Mouse (Mus musculus) intestine, embryonic 15.5 days (tissue): ENCODE measurements around the gene Fitm2. TPM values are rescaled to one million over a fixed set of nuclear protein-coding genes. Genes with fewer than 3 reads are reported as not detected.

Experiments used
- ATAC-seq: fragments of 200-750 bp; cut with Nextera tagmentation; 2 replicates; pipeline ENCODE4 v1.8.0; 2017; ENCODE audit warnings: moderate TSS enrichment, moderate library complexity
- H3K27ac ChIP-seq: fragments of 300-500 bp; sonication (generic); 2 replicates; pipeline ENCODE4 v1.5.1; 2015; ENCODE audit warnings: mild to moderate bottlenecking, inconsistent platforms
- H3K27me3 ChIP-seq: fragments of 300-500 bp; sonication (generic); replicated peaks from 2 replicates; pipeline ENCODE4 v1.6.1; 2015; ENCODE audit warnings: inconsistent platforms
- H3K36me3 ChIP-seq: fragments of 300-500 bp; sonication (generic); 2 replicates; pipeline ENCODE4 v1.6.1; 2015; ENCODE audit warnings: inconsistent platforms
- H3K4me1 ChIP-seq: fragments of 300-500 bp; sonication (generic); replicated peaks from 2 replicates; pipeline ENCODE4 v1.6.1; 2015; ENCODE audit warnings: inconsistent platforms
- H3K4me2 ChIP-seq: fragments of 300-500 bp; sonication (generic); replicated peaks from 2 replicates; pipeline ENCODE4 v1.6.1; 2015; ENCODE audit warnings: mild to moderate bottlenecking, inconsistent platforms
- H3K4me3 ChIP-seq: fragments of 300-500 bp; sonication (generic); replicated peaks from 2 replicates; pipeline ENCODE4 v1.5.1; 2015; ENCODE audit warnings: inconsistent platforms
- H3K9ac ChIP-seq: fragments of 300-500 bp; sonication (generic); 2 replicates; pipeline ENCODE4 v1.6.1; 2015; ENCODE audit warnings: inconsistent platforms
- H3K9me3 ChIP-seq: fragments of 300-500 bp; sonication (generic); 2 replicates; pipeline ENCODE4 v1.6.1; 2016; ENCODE audit warnings: inconsistent platforms
- WGBS: fragments of 180-500 bp; shearing (Covaris S2); methylation state at CpG from one replicate; pipeline ENCODE4 v1.1.7; 2015; 5-methylcytosine and 5-hydroxymethylcytosine counted together
- polyA plus RNA-seq: library from polyadenylated mRNA; unstranded; fragments of >200 nt; fragmentation: Nextera tagmentation; extraction: Ambion mirVana; gene quantifications from 2 replicates; pipeline ENCODE4 v1.2.1, GENCODE M21; 2015

The Fitm2 gene
- polyA plus RNA-seq, 1 experiment from 2014 or later = 10.4 TPM

DNA sequence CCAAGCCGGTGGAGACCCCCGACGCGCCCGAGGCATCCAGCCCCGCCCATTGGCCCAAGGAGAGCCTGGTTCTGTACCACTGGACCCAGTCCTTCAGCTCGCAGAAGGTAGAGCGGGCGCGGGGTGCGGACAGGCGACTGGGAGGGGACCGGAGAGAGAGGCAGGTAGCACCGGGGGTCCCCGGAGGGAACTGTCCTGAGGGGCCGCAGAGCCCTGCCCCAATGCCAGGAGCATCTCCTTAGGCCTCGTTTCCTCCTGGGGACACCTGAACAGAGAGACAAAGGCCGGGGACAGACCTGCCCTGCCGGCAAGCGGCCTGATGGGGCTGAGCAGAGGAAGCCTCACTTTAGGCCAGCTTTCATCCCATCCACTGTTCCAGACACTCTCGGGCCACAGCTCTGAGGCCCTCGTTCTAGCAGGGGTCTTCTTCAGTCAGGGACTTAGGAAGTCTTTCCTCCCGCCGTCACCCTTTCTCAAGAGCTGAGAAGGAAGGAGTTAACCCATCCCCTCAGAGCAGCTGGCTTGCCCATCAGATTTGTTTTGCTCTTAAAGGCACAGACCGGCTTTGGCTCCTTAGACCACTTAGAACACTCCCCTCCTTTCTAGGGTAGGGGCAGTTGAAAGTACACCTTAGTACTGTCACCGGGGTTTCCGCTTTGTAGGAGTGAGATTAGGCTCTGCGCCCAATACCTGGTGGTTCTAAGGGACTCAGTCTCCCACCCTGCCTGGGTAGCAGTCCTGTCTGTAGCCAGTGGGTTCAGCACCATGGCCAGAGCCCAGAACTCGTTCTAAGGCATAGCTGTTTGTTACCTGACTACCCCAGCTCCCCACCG is 33.6 kb downstream of the Fitm2 start:
- H3K36me3 ChIP-seq = no peaks in the 10 kb centered on the region
- peak overlapping the region; percentile 60 for H3K4me2 ChIP-seq
- peaks cover 22% of the 10 kb centered on the region for H3K27me3 ChIP-seq
- peak overlapping the region; percentile 37 for H3K9ac ChIP-seq
- H3K27ac ChIP-seq = no peak overlapping the region
- 1% methylated on average over 30 of the region's 30 CpGs for WGBS
- peaks cover 14% of the 10 kb centered on the region; the same call in 1 of the 2 replicates for H3K4me1 ChIP-seq
- H3K9me3 ChIP-seq = no peaks in the 10 kb centered on the region
- H3K4me3 ChIP-seq = peak overlapping the region; percentile 40
- peak; percentile 49 for ATAC-seq

- H3K36me3 ChIP-seq = no peaks in the 10 kb centered on the region
- H3K4me3 ChIP-seq = peak within 1 kb of the TSS; percentile 40
- peak within 1 kb of the TSS; percentile 37 for H3K9ac ChIP-seq
- peak; percentile 47 for ATAC-seq
- peaks cover 14% of the 10 kb centered on the region; the same call in 1 of the 2 replicates for H3K4me1 ChIP-seq
- H3K27ac ChIP-seq = no peak within 1 kb of the TSS
- WGBS = 1% methylated on average over 17 of the region's 18 CpGs
- no peaks in the 10 kb centered on the region for H3K9me3 ChIP-seq
- H3K4me2 ChIP-seq = peak within 1 kb of the TSS; percentile 60
- peaks cover 22% of the 10 kb centered on the region for H3K27me3 ChIP-seq
These were observed 34.2 kb downstream of the Fitm2 start, which contains the start of gene Gdap1l1 for GRCm38 (mm10) chr2:163438246-163438618. Gene Gdap1l1 (plus strand): TSS chr2:163438476.

- Histone ChIP-seq H3K9me3 (no peaks in the 10 kb centered on the region), H3K27ac (no peak overlapping the region), H3K36me3 (no peaks in the 10 kb centered on the region), H3K9ac (no peak overlapping the region), H3K4me3 (peak overlapping the region; percentile 40; the same call in 1 of the 2 replicates), H3K4me2 (no peak overlapping the region), H3K4me1 (peaks cover 14% of the 10 kb centered on the region; the same call in 1 of the 2 replicates), H3K27me3 (peaks cover 22% of the 10 kb centered on the region)
- no peak for ATAC-seq
- 51% methylated on average over 4 of the region's 4 CpGs for WGBS
These were observed 34.6 kb downstream of the Fitm2 start for GRCm38 (mm10) chr2:163437800-163438199.

- 21% methylated on average over 4 of the region's 4 CpGs for WGBS
- no peaks in the 10 kb centered on the region for H3K9me3 ChIP-seq
- no peak overlapping the region for H3K27ac ChIP-seq
- H3K36me3 ChIP-seq = no peaks in the 10 kb centered on the region
- H3K27me3 ChIP-seq = peaks cover 13% of the 10 kb centered on the region
- H3K4me2 ChIP-seq = no peak overlapping the region
- no peak overlapping the region for H3K4me3 ChIP-seq
- H3K9ac ChIP-seq = no peak overlapping the region
- no peak for ATAC-seq
- peaks cover 12% of the 10 kb centered on the region; the same call in 1 of the 2 replicates for H3K4me1 ChIP-seq
These were observed 38.5 kb downstream of the Fitm2 start for GRCm38 (mm10) chr2:163433971-163434370.

GRCm38 (mm10) chr2:163431289-163431688 is 41.1 kb downstream of the Fitm2 start:
- Histone ChIP-seq H3K9me3 (no peaks in the 10 kb centered on the region), H3K27me3 (no peaks in the 10 kb centered on the region), H3K36me3 (no peaks in the 10 kb centered on the region), H3K9ac (no peak overlapping the region), H3K4me1 (no peaks in the 10 kb centered on the region), H3K4me3 (no peak overlapping the region), H3K27ac (no peak overlapping the region), H3K4me2 (no peak overlapping the region)
- 75% methylated on average over 9 of the region's 9 CpGs for WGBS
- no peak for ATAC-seq

- Histone ChIP-seq H3K36me3 (no peaks in the 10 kb centered on the region), H3K4me2 (no peak overlapping the region), H3K4me3 (no peak overlapping the region), H3K27me3 (no peaks in the 10 kb centered on the region), H3K9me3 (no peaks in the 10 kb centered on the region), H3K4me1 (no peaks in the 10 kb centered on the region), H3K27ac (no peak overlapping the region), H3K9ac (no peak overlapping the region)
- no peak for ATAC-seq
- WGBS = 40% methylated on average over 4 of the region's 4 CpGs
These were observed 44.0 kb downstream of the Fitm2 start for GRCm38 (mm10) chr2:163428346-163429011.

DNA sequence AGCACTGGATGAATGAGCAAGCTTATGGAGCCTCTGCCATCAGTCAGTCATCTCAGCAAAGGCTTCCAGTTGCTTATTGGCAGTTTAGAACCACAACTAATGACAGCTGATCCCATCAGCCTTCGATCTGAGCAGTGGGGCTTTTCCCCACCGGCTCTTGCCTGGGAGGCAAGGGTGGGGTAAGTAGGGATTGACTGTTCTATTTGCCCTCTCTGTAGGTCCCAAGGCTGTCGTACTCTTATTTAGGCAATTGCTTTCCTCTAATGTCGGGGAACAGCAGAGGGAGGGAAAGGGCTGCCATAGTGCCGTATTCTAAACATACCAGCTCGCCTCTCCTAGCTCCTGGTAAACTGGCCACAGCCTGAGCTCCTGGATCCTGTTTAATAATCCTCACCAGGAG is 47.8 kb downstream of the Fitm2 start, which contains the start of gene Oser1:
TSS of gene Oser1 (minus strand) at position 101 of the 400 bp plus-strand sequence.
- Histone ChIP-seq H3K4me1 (peaks cover 7% of the 10 kb centered on the region; the same call in 1 of the 2 replicates), H3K27me3 (no peaks in the 10 kb centered on the region), H3K4me3 (no peak within 1 kb of the TSS), H3K9ac (no peak within 1 kb of the TSS), H3K36me3 (no peaks in the 10 kb centered on the region), H3K4me2 (no peak within 1 kb of the TSS), H3K9me3 (no peaks in the 10 kb centered on the region), H3K27ac (no peak within 1 kb of the TSS)
- no peak for ATAC-seq
- WGBS = 85% methylated on average over 6 of the region's 6 CpGs

GRCm38 (mm10) chr2:163422895-163423660 is 49.4 kb downstream of the Fitm2 start:
- Histone ChIP-seq H3K4me1 (peaks cover 9% of the 10 kb centered on the region; the same call in 1 of the 2 replicates), H3K4me3 (no peak overlapping the region), H3K27ac (no peak overlapping the region), H3K36me3 (no peaks in the 10 kb centered on the region), H3K27me3 (no peaks in the 10 kb centered on the region), H3K4me2 (no peak overlapping the region), H3K9me3 (no peaks in the 10 kb centered on the region), H3K9ac (no peak overlapping the region)
- ATAC-seq = no peak
- 77% methylated on average over 9 of the region's 9 CpGs for WGBS

GRCm38 (mm10) chr2:163420366-163420886 is 52.0 kb downstream of the Fitm2 start:
- H3K9ac ChIP-seq = peak overlapping the region; percentile 73
- peak overlapping the region; percentile 64 for H3K4me2 ChIP-seq
- no peaks in the 10 kb centered on the region for H3K9me3 ChIP-seq
- H3K4me1 ChIP-seq = peaks cover 13% of the 10 kb centered on the region
- ATAC-seq = no peak
- H3K27me3 ChIP-seq = no peaks in the 10 kb centered on the region
- H3K27ac ChIP-seq = no peak overlapping the region; the same call in 1 of the 2 replicates
- H3K4me3 ChIP-seq = peak overlapping the region; percentile 98
- no peaks in the 10 kb centered on the region for H3K36me3 ChIP-seq
- WGBS = 33% methylated on average over 10 of the region's 10 CpGs

DNA sequence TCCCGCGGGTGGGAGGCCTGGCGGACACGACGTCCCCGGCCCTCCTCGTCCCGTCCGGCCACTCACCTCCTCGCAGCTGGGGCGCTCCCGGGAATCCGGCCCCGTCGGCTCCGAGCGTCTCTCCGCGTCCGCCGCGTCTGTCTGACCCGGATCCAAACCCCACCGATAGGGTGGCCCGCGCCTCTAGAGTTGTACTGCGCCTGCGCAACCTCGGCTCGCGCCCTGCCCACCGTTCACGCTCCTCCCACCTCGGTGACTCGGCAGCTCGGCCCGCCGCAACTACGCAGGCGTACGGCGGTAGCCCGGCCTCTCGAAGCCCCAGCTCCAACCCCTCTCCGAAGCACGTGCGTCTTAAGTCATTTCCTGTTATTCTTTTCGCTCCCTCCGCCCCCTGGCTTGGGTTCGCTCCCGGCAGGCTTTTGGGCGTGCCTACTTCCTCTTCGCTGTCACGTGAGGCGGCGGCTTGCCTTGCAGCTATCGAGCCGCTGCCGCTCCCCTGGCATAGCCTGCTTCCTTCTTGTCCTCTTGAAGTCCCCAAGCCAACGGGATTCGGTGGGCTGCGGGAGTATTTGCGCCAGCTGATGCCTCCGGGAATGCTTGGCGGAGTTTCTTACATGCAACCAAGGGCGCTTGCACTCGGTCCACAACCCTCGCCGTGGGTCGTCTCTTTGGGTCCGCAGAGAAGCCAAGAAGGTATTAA is 52.9 kb downstream of the Fitm2 start:
- peak; percentile 99 for ATAC-seq

GRCm38 (mm10) chr2:163418841-163419345 is 53.5 kb downstream of the Fitm2 start:
- Histone ChIP-seq H3K4me2 (peak overlapping the region; percentile 64), H3K4me3 (peak overlapping the region; percentile 98), H3K27me3 (no peaks in the 10 kb centered on the region), H3K4me1 (peaks cover 13% of the 10 kb centered on the region), H3K36me3 (peaks cover 6% of the 10 kb centered on the region; the same call in 1 of the 2 replicates), H3K27ac (peak overlapping the region; percentile 89), H3K9me3 (no peaks in the 10 kb centered on the region), H3K9ac (peak overlapping the region; percentile 93)
- ATAC-seq = peak; percentile 74
- WGBS = under 1% methylated on average over 48 of the region's 50 CpGs

More for the DNA sequence above, 52.9 kb downstream of the Fitm2 start:
- H3K4me3 ChIP-seq = peak overlapping the region; percentile 98
- H3K27me3 ChIP-seq = no peaks in the 10 kb centered on the region
- H3K27ac ChIP-seq = peak overlapping the region; percentile 89
- no peaks in the 10 kb centered on the region for H3K9me3 ChIP-seq
- peaks cover 2% of the 10 kb centered on the region; the same call in 1 of the 2 replicates for H3K36me3 ChIP-seq
- H3K9ac ChIP-seq = peak overlapping the region; percentile 93
- peaks cover 13% of the 10 kb centered on the region for H3K4me1 ChIP-seq
- peak overlapping the region; percentile 64 for H3K4me2 ChIP-seq
- WGBS = under 1% methylated on average over 65 of the region's 71 CpGs
